Mouse (Mus musculus) spleen, postnatal 14 days (tissue): ENCODE measurements around the gene Prickle4.

Experiments
- DNase-seq, 2 experiments: peaks; one replicate each; pipeline ENCODE4 v3.0.0; 2021 to 2022; ENCODE audit warnings: low spot score in 2 of 2

Gene Prickle4

DNA sequence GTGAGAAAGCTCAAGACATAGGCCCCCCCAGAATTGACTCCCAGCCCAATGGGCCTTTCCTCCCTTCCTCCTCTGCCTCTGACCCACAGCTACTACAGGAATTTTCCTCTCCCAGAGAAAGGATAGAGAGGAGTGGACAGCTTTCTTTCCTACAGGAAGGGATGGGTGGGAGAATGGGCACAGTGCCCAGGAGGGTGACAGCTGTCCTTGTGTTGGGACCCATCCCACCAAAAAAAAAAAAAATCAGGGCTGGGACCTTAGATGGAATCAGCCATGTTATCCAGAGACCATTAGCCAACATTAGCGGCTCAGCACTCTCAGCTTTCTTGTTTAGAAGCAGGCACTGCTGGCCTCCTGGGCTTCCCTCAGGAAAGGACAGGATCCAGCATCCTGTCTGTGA lies 11.7 kb upstream of the Prickle4 start:
- DNase-seq = no peak

DNA sequence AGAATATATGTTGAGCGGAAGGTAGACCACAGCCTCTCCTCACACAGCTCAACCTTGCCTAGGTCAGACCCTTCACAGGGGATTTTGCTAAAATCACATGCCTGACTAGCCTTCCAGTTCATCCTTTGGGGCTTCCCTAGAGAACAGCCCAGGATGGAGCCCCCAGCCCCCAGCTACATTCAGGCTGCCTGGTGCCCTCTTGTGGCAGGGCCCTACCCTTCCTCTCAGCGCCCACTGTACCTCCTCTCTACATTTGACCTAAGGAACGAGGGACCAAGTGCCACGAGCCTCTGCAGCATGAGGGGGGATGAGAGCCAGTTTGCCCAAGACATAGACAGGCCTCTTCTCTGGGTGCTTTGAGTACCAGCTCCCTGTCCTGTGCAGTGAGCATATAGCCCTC lies 10.2 kb upstream of the Prickle4 start:
- DNase-seq = no peak

DNA sequence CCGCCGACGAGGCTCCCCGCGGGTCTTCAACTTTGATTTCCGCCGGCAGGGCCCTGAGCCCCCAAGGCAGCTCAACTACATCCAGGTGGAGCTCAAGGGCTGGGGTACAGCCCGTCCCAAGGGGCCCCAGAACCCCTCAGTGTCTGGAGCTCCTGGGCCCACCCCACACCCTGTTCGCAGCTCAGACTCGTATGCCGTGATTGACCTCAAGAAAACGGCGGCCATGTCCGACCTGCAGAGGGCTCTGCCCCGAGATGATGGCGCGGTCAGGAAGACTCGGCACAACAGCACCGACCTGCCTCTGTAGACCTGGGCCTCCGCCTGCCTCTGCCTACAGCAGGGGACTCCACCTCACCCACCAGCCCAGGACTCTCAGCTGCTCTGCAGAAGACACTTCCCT lies 9.0 kb upstream of the Prickle4 start:
- no peak for DNase-seq

DNA sequence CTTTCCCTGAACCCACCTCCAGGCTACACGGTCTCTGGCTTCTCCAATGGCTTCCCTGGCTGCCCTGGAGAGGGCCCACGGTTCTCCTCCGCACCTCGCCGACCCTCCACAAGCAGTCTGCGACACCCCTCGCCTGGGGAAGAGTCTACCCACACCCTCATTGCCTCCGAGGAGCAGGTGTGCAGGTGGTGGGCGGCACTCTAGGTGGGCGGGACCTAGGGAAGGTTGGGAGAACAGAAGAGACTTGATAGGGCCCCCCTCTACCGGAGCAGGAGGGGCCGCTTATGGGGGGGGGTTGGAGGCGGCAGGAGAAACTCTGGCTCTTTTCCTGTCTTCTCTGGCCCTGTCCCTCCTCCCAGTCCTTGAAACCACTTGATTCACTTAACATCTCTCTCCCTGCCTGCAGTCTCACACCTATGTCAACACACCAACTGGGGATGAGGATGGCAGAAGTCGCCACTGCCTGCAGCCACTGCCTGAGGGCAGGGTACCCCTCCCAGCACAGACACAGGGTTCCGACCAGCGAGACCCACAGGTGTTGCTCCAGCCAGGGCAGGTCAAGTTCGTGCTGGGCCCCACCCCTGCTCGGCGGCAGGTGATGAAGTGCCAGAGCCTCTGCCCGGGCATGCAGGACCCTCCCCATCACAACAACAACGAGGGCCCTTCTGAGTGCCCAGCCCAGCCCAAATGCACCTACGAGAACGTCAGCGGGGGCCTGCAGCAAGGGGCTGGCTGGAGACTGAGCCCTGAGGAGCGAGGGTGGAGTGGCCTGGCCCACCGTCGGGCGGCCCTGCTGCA lies 8.2 kb upstream of the Prickle4 start:
- no peak for DNase-seq

DNA sequence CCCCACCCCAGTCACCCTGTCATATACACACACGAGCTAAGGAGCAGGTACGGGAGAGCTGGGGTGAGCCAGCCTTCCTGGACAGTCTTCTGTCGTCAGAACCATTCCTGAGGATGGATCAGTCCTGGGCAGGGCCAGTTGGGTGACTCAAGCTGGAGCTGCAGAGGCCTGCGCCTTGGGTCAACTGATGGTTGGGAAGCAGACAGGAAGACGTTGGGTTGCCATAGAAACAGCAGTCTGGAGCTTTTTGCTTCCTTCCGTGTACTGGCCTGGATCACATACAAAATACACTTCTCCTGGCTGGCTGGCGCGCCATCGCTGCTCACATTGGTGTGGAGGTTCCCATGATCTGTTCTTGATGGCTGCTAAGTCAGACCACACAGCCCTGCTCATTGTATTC lies 7.3 kb upstream of the Prickle4 start:
- DNase-seq = no peak

DNA sequence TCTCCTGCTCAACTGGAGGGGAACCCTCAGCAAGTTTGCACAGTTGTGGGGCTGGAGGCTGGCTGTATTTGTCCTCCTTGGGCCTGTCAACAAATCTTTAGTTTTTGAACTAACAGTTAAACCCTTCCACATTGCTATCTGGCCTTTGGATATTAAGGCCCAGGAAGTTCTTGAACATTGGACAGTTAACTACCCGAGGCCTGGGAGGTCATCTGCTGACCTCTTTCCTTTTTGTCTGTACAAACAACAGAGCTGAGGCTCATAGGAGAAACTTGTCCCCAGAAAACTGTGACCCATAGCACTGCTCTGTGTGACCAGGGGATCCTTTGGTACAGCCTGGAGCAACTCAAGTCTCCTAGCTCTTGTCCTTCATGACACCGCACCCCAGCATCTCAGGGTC lies 4.5 kb upstream of the Prickle4 start:
- no peak for DNase-seq

DNA sequence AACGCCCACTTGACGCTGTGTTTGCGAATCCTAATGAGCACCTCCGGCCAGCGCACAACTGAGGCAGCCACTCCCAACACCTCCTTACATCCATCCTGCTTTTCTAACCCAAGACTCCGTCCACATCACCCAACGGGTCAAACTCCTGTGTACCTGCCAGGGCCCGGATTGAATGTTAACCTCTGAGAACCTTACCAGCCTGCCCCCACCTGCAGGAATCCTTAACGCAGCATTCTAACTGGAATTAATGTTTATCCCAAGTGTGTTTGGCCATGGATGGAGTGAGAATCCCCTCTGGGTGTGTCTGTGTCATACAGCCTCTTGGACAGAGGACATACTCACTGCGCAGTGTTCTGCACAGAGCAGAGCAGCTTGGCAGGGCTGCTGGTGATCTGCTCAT lies 3.6 kb upstream of the Prickle4 start:
- no peak for DNase-seq

DNA sequence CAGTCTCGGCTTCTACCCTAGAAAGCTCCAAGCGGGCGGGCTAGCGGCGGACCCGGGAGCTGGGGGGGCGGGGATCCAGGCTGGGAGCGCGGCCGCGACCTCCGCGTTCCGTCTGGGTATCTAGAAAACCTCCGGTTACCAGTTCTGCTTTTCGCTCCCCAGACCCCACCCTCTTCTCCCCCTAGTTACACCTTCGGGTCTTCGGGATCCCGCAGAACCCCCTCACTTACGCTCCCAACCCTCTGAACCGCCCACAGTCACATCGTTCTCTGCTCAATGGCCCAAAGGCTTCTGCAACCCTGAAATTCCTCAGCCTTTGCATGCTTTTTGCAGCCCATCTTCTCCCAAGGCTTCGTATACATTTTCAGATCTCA lies 788 bp upstream of the Prickle4 start:
- DNase-seq = no peak

DNA sequence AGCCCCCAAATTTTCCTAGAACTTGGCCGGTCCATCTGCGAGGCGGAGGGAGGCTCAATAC lies 264 bp downstream of the Prickle4 start, which contains the start of gene Gm21981:
Gm21981 (minus strand) TSS at position 14 of the 61 bp plus-strand sequence.
- DNase-seq = no peak

DNA sequence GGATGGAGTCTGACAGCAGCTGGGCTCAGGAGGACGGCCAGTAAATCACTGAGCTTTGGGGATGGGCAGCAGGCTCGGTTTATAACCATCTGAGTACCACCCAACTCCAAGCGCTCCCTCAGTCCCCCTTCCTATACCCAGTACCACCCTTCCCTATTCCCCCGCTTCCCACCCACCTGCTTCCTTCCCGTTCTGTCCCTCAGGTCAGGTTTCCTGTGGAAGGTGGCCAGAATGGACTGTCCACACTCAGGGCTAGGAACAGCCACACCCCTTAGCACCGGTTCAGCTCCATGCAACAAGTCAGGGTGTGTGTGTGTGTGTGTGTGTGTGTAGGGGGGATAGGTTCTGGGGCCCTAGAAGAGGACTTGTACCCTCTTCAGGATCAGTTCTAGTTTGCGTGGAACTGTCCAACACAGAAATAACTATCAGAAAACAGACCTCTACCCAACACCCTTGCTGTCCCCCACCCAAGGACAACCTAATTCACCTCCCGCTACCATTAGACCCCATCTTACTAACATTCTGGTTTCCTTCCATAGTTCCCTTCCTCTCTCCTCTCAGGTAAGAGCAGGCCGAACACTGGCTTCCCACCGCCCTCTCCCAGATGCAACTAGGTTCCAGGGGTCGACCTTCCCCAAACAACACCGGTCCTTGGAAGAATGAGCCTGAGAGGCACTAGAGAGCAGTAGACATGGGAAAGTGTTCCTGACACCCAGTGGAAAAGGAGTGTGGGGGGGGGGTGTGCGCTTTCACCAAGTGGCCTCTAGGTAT lies 680 bp downstream of the Prickle4 start:
- DNase-seq = no peak

DNA sequence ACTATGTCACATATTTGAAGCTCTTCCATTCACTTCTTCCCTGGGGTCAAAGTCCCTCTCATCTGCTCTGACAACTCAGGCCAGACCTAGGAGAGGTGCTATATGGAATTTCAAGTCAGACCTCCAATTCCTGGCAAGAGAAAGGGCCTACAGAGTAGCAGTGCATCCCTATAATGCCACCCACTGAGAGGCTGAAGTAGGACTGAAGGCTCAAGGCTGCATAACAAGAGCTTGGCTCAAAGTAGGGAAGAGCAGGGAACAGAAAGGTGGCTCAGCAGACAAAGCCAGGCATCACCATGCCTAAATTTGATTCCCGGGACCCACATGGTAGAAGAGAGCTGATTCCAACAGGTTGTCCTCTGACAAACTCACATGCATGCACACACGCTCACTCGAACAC lies 2.9 kb downstream of the Prickle4 start:
- DNase-seq = no peak

DNA sequence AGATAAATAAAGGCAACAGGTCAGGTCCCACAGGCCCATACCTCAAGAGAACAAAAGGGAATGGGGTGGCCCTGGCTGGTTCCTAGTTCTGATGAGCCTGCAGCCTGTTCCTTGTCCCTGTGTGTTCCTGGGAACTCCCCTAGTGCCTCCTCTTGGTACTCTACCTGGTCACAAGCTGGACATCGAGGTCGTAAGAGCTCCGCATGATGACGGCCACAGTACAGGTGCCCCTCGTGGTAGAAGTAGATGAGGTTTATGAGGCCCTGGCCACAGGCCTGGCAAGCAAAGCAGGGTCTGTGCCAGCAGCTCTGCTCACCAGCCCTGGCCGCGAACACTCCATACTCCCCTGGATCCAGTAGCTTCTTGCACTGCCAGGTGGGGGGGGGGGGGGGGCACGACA lies 4.6 kb downstream of the Prickle4 start:
- no peak for DNase-seq

DNA sequence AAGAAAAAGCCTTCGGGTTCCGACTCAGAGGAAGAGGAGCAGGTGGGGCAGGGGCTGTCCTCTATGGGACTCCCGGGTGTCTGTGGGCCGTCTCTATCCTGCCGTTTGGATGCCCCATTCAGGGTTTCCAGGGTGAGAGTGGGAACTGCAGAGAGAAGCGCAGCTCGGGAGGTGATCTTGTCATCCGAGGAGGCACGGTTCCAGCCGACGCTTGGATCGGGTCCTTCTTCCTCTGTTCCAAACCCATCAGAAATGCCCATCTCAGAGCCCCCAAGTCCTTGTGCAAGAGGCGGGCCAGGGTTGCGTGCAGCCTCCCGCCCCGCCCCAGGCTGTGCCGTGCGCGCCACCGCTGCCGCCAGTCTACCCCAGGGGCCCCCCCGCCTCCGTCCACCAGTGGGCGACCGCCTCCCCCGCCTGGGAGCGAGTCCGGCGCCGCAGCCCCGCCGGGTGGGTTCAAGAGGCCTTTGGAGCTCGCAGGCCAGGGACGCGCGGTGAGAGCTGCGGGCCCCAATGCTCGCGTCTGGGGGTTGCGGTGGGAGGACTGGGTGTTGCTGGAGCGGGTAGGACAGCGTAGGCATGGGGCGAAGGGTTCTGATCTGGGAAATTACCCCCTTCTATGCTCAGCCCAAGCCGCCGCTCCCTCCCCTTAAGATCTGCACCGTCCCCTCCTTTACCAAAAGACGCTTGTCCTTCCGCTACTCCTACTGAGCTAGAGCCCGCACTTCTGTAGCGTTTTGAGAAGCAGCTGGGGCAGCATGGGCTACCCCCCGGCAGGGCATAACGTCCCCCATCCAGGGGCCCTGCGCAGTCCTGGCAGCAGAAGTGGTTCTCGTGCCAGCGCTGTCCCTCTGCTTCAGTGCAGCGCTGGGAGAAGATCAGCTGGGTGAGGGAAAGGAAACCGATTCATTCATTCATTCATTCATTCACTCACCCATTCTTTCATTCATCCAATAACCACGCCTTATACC lies 5.6 kb downstream of the Prickle4 start, which contains the start of gene Frs3:
Frs3 (plus strand) TSS at position 423 of the 968 bp plus-strand sequence.
- peak; percentile 33 to 49 for DNase-seq

DNA sequence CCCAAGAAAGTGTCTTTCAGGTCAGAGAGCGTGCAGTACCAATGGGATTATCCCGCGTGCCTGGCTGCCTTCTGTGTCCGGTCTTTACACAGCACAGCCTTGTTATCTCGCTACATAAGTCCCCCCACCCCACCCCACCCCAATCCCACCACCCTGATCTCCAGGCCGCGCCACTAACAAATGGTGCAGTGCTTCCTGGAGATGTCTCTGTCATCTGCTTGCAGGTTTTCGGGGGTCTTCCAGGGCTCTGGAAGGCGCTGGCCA lies 6.3 kb downstream of the Prickle4 start, which contains the start of gene Tomm6:
Tomm6 (minus strand) TSS at position 43 of the 264 bp plus-strand sequence.
- DNase-seq = no peak

DNA sequence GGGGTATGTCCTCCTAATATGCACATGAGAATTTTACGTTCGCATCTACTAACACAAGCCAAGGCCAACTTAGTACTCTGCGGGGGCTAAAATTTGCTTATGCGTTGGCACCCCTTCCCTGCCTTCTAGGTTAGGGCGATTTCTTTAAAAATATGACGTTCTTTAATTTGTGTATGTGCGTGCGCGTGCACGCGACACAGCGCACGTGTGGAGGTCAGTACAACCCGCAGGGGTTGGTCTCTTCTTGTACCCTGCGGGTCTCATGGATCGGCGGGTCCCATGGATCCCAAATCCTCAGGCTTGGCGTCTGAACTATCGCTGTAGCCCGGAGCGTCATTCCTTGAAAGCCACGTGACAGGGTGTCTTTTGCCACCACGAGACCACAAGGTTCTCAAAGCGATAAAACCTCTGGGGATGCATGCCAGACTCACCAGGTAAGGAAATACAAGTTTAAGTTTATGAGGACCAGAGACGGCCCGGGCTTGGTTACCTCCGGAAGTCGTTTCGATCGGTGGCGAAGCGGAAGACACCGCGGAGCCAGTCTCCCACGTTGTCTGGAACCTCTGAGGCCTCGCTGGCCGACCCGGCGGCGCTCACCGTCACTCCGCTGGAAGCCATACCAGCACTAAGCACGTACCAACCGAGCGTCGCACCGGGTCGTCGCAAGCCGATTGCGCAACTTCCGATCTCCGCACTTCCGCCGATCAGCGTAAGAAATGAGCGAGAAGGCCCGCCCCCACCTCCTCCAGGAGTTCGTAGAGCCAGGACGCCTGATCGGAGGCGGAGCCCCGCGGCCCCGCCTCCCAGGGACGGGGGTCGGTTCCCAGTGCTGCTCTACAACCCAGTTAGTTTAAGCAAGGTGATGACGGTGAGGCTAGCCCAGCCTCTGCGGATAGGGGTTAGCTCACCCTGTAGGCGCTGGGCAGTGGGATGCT lies 6.9 kb downstream of the Prickle4 start:
- DNase-seq = peak; percentile 80 to 88

DNA sequence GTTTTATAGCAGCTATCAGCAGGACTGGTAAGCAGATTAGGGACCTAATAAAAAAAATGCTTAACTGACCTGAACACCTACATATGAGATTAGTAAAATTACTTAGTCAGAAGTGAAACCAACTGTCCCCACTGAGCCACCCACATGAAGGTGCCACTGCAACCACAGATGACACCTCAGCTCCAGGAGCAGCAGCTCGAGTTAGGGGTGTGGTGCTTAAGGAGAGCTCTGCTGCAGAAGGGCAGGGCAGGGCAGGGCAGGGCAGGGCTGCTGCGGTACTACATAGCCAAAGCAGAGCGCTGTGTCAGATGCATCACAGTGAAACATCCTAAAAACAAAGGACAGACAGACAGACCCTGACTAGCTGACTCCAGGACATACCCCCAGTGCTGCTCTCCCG lies 11.7 kb downstream of the Prickle4 start:
- no peak for DNase-seq

DNA sequence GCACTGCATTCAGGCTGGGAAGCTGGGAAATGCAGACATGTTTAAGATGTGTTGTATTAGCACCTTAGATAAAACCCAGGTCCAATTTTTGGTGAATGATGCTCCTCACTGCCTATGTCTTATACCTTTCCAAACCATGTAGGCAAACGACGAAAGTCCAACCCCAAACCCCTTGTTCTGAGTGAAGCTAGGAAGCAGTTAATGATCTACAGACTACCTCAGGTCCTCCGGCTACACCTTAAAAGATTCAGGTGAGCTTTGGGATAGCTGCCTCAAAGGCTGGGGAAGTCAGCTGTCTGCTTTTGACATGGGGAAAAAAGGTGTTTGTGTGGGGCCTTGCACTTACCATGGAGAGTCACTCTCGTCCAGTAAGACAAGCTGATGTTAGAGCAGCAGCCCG lies 15.8 kb downstream of the Prickle4 start:
- no peak for DNase-seq

DNA sequence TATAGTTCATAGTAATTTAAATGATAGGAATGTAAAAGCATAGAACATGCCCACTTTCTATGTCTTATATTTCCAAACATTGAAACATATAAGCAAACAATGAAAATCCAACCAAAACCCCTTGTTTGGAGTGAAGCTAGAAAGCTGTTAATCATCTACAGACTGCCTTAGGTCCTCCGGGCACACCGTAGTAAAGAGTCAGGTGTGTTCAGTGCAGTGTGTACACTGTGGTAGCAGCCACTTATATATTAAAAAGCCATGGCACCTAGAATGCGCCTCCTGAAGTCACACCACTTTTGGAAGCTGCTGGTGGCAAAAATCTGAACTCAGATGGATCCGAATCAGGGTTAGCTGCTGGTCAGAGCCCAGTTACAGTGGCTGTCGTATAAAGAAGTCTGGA lies 16.3 kb downstream of the Prickle4 start:
- no peak for DNase-seq

DNA sequence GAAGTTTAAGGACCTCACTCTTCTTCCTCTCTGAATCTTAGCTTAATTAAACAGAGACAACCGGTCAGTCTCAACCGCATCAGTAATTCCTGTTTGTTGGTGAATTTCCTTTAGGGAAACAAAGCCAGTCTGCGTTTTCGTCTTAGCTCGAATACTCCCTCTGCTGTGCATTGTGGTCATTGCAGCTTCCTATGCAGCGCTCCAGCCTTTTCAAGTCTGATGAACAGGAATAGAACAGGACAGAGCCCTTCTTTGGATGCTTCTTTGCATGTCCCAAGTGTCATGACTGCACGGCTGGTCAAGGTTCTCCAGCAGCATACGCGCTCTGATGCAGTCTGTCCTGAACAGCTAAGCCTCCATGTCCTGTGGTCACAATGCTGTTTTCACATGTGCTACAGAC lies 18.0 kb downstream of the Prickle4 start:
- DNase-seq = peak in 1 of 2 experiments; percentile 47

DNA sequence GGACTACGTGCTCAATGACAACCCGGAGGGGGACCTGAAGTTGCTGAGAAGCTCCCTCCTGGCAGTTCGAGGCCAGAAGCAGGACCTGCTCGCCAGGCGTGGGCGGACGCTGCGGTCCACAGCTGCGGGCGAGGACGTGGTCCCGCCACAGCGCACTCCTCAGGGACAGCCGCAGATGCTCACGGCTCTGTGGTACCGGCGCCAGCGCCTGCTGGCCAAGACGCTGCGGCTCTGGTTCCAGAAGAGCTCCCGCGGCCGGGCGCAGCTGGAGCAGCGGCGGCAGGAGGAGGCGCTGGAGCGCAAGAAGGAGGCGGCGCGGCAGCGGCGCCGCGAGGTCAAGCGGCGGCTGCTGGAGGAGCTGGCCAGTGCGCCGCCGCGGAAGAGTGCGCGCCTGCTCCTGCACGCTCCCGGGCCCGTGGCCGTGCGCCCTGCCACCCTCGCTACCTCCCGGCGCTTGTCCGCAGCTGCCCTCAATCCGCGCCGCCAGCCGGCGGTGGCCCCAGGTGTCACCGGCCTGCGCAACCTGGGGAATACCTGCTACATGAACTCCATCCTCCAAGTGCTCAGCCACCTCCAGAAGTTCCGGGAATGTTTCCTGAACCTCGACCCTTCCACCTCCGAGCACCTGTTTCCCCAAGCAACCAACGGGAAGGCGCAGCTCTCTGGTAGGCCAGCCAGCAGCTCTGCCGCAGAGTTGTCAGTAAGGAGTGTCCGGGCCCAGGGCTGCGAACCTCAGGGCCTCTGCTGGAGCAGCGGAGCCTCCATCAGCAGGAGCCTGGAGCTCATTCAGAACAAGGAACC lies 22.0 kb downstream of the Prickle4 start:
- no peak for DNase-seq

DNA sequence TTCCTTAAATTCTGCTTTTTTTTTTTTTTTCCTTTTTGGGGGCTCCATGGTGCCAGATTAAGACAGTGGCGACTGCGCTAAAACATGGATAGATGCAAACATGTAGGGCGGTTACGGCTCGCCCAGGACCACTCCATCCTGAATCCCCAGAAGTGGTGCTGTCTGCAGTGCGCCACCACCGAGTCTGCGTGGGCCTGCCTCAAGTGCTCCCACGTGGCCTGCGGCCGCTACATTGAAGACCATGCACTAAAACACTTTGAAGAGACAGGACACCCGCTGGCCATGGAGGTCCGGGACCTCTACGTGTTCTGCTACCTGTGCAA lies 22.6 kb downstream of the Prickle4 start:
- no peak for DNase-seq
